Mouse (Mus musculus) Patski (cell line): ENCODE results near the gene Zfp2. TPM values are rescaled to one million over a fixed set of nuclear protein-coding genes. Genes with fewer than 3 reads are reported as not detected.

Experiments used
- ATAC-seq: fragments of 100-300 bp; one replicate; pipeline ENCODE4 v1.8.0; 2021
- CTCF ChIA-PET: fragments of 350-600 bp; sonication (Branson Sonifier 250); formaldehyde crosslinking; loops from one replicate; lab custom pipeline; 2022; ENCODE audit warnings: inconsistent platforms; lab: Charles Lee
- POLR2A ChIA-PET: fragments of 350-600 bp; sonication (Branson Sonifier 250); formaldehyde crosslinking; loops from one replicate; lab custom pipeline; 2022; ENCODE audit warnings: antibody characterized with exemption, inconsistent platforms; lab: Charles Lee
- DNase-seq: peaks from one replicate; pipeline ENCODE4 v3.0.0-alpha.2; 2011; ENCODE audit warnings: low read depth, low spot score
- H3K27me3 ChIP-seq: fragments of 371-371 bp; one replicate; pipeline ENCODE4 v1.5.1; 2021
- CTCF ChIP-seq: fragments of 100-300 bp; IDR thresholded peaks from one replicate; pipeline ENCODE4 v1.5.1; 2021
- in situ Hi-C: fragments of 300-500 bp; cut with MboI; formaldehyde crosslinking; loops from 3 replicates; pipeline ENCODE4 v1.11.1; 2018; ENCODE audit warnings: low pct_unique_long_range_greater_than_20kb, mixed read lengths
- polyA plus RNA-seq: library from polyadenylated mRNA; unstranded; gene quantifications from one replicate; pipeline ENCODE4 v1.2.3, GENCODE M21; 2021

Zfp2 gene
- polyA plus RNA-seq, 1 experiment from 2014 or later = 10.7 TPM

DNA sequence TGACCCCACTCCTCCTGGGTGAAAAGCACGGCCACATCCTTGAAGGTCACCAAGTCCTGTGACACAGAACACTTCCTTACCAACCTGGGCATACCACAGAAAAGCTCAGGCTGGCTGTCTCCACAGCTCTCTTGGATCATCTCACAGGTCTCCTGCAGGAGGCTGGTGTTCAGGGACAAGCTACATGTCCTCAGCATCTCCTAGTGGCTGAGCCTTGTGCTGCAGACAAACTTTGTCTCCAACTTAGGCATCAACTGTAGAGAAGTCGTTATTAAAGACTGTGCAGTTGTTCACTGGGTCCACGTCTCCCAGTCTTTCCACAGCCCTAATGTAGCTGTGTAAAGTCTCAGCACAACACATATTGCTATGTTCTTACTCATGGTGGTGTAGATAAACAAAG, 32.2 kb downstream of the Zfp2 start:
- no peak for ATAC-seq
- ChIA-PET CTCF (interaction anchor here (1.4 kb wide), 1 partner anchor 13 kb away, joined by 3 read pairs; no protein-coding TSS in a partner anchor), POLR2A (no interaction called here)
- in situ Hi-C loops = no loop called here
- H3K27me3 ChIP-seq = peaks cover 4% of the 10 kb centered on the region
- no peak for TF ChIP-seq CTCF
- no peak for DNase-seq

DNA sequence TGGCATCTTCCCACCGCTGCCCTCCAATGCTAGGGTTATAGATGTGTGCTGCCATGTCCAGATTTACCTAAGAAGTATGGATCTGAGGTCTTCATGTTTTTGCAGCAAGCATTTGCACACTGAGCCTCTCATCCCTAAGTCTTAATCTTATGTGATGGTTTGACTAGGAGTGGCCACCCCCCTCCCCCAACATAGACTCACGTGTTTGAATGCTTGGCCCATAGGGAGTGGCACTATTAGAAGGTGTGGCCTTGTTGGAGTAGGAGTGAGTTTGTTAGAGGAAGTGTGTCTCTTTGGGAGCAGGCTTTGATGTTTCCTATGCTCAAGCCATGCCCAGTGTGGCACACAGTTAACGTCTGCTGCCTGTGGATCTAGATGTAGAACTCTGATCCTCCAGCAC, 37.3 kb downstream of the Zfp2 start:
- TF ChIP-seq CTCF = no peak
- in situ Hi-C loops = no loop called here
- DNase-seq (no peak), ATAC-seq (no peak)
- ChIA-PET CTCF (no interaction called here), POLR2A (no interaction called here)
- H3K27me3 ChIP-seq = no peaks in the 10 kb centered on the region

- ChIA-PET CTCF (no interaction called here), POLR2A (no interaction called here)
- in situ Hi-C loops = no loop called here
- H3K27me3 ChIP-seq = peaks cover 62% of the 10 kb centered on the region
- DNase-seq (no peak), ATAC-seq (peak; percentile 31)
- TF ChIP-seq CTCF = no peak
Measured at GRCm38 (mm10) chr11:50850989-50851601, 64.9 kb downstream of the Zfp2 start.

- ChIA-PET CTCF (interaction anchor here (1.3 kb wide), 1 partner anchor 59 kb away, joined by 3 read pairs; no protein-coding TSS in a partner anchor), POLR2A (no interaction called here)
- no peak for DNase-seq
- no peak for TF ChIP-seq CTCF
- no peak for ATAC-seq
- in situ Hi-C loops = no loop called here
- peaks cover 62% of the 10 kb centered on the region for H3K27me3 ChIP-seq
Measured at GRCm38 (mm10) chr11:50850177-50850735, 65.7 kb downstream of the Zfp2 start, which contains the start of gene Grm6. TSS of gene Grm6 (plus strand) at chr11:50850685.

- ATAC-seq (no peak), DNase-seq (no peak)
- POLR2A ChIA-PET = no interaction called here
- in situ Hi-C loops = no loop called here
- TF ChIP-seq CTCF = no peak
- peaks cover 55% of the 10 kb centered on the region for H3K27me3 ChIP-seq
- CTCF ChIA-PET = interaction anchor here (1.3 kb wide), 1 partner anchor 60 kb away, joined by 3 read pairs; no protein-coding TSS in a partner anchor
Measured at GRCm38 (mm10) chr11:50849310-50849709, 66.7 kb downstream of the Zfp2 start.

Other genes starting within 250 kb of the Zfp2 start
- 21.1 TPM for gene Zfp354c, start 88.4 kb downstream of the Zfp2 start, polyA plus RNA-seq
- gene Zfp879, start 74.6 kb downstream of the Zfp2 start, polyA plus RNA-seq = 4.0 TPM
- not detected for gene Grm6, start 65.5 kb downstream of the Zfp2 start, polyA plus RNA-seq
- gene Zfp454, start 28.5 kb downstream of the Zfp2 start, polyA plus RNA-seq = 3.9 TPM
- 2.0 TPM for gene Zfp354b, start 15.5 kb upstream of the Zfp2 start, polyA plus RNA-seq
- not detected for gene 4933414I15Rik, start 27.6 kb upstream of the Zfp2 start, polyA plus RNA-seq
- gene Prop1, start 37.6 kb upstream of the Zfp2 start, polyA plus RNA-seq = not detected
- gene Olfr1378, start 50.4 kb upstream of the Zfp2 start, polyA plus RNA-seq = not detected
- not detected for gene Olfr1377, start 65.8 kb upstream of the Zfp2 start, polyA plus RNA-seq
- not detected for gene Olfr51, start 87.4 kb upstream of the Zfp2 start, polyA plus RNA-seq
- gene Olfr54, start 98.1 kb upstream of the Zfp2 start, polyA plus RNA-seq = not detected
- gene Olfr1375, start 131.9 kb upstream of the Zfp2 start, polyA plus RNA-seq = not detected
- gene Zfp354a, start 143.1 kb upstream of the Zfp2 start, polyA plus RNA-seq = 9.1 TPM